Mouse (Mus musculus) hindbrain, postnatal 0 days (tissue): ENCODE results near the gene Myo1e. TPM values are rescaled to one million over a fixed set of nuclear protein-coding genes. Genes with fewer than 3 reads are reported as not detected.

ENCODE experiments used
- ATAC-seq: fragments of 200-750 bp; cut with Nextera tagmentation; 2 replicates; pipeline ENCODE4 v1.8.0; 2017; ENCODE audit warnings: mild to moderate bottlenecking, moderate TSS enrichment, moderate library complexity
- DNase-seq: peaks from one replicate; pipeline ENCODE4 v3.0.0-alpha.2; 2015; ENCODE audit warnings: low spot score
- H3K27ac ChIP-seq: fragments of 300-500 bp; sonication (generic); 2 replicates; pipeline ENCODE4 v1.5.1; 2014; ENCODE audit warnings: mild to moderate bottlenecking
- H3K27me3 ChIP-seq: fragments of 300-500 bp; sonication (generic); 2 replicates; pipeline ENCODE4 v1.6.1; 2014; ENCODE audit warnings: low read length, mixed read lengths; ENCODE audit not compliant: insufficient read depth
- H3K36me3 ChIP-seq: fragments of 300-500 bp; sonication (generic); 2 replicates; pipeline ENCODE4 v1.6.1; 2014; ENCODE audit warnings: low read length, mixed read lengths; ENCODE audit not compliant: insufficient read depth
- H3K4me1 ChIP-seq: fragments of 300-500 bp; sonication (generic); 2 replicates; pipeline ENCODE4 v1.6.1; 2014; ENCODE audit warnings: antibody characterized with exemption, low read length, mixed read lengths; ENCODE audit not compliant: insufficient read depth
- H3K4me2 ChIP-seq: fragments of 300-500 bp; sonication (generic); 2 replicates; pipeline ENCODE4 v1.6.1; 2014; ENCODE audit warnings: low read depth, mild to moderate bottlenecking, low read length, moderate library complexity, mixed read lengths
- H3K4me3 ChIP-seq: fragments of 300-500 bp; sonication (generic); 2 replicates; pipeline ENCODE4 v1.5.1; 2014; ENCODE audit warnings: low read length
- H3K9ac ChIP-seq: fragments of 300-500 bp; sonication (generic); replicated peaks from 2 replicates; pipeline ENCODE4 v1.6.1; 2014; ENCODE audit warnings: mild to moderate bottlenecking, low read length, moderate library complexity, mixed read lengths
- H3K9me3 ChIP-seq: fragments of 300-500 bp; sonication (generic); 2 replicates; pipeline ENCODE4 v1.6.1; 2016; ENCODE audit warnings: low read length, mixed read lengths
- CTCF ChIP-seq: IDR thresholded peaks from 2 replicates; pipeline ENCODE4 v1.5.1; 2016; ENCODE audit warnings: antibody characterized with exemption, control low read depth, low read depth
- WGBS: fragments of 180-500 bp; shearing (Covaris S2); extraction: QIAGEN DNeasy Blood & Tissue Kit; methylation state at CpG from one replicate; pipeline ENCODE4 v1.1.7; 2014; 5-methylcytosine and 5-hydroxymethylcytosine counted together
- polyA plus RNA-seq: library from polyadenylated mRNA; unstranded; fragments of >200 nt; fragmentation: Nextera tagmentation; extraction: Ambion mirVana; gene quantifications from 2 replicates; pipeline ENCODE4 v1.2.1, GENCODE M21; 2015
- total RNA-seq: library from RNA; depleted of rRNA; stranded (reverse); fragments of >200 nt; gene quantifications from 2 replicates; pipeline ENCODE4 v1.2.3, GENCODE M21; 2014

Myo1e gene
- total and polyA plus RNA-seq, 2 experiments from 2014 or later, result 5.4 to 8.9 TPM

- no peak for TF ChIP-seq CTCF
- no peak overlapping the region for H3K4me2 ChIP-seq
Measured at GRCm38 (mm10) chr9:70315130-70315529, 108.0 kb downstream of the Myo1e start.

GRCm38 (mm10) chr9:70318601-70319000 lies 111.5 kb downstream of the Myo1e start:
- Histone ChIP-seq H3K36me3 (no peaks in the 10 kb centered on the region), H3K27me3 (no peaks in the 10 kb centered on the region), H3K9me3 (no peaks in the 10 kb centered on the region), H3K4me3 (no peak overlapping the region), H3K27ac (no peak overlapping the region), H3K4me1 (no peaks in the 10 kb centered on the region; the same call in 1 of the 2 replicates), H3K4me2 (no peak overlapping the region), H3K9ac (no peak overlapping the region)
- WGBS, result 67% methylated on average over 3 of the region's 3 CpGs
- DNase-seq (no peak), ATAC-seq (no peak)
- no peak for TF ChIP-seq CTCF

More at GRCm38 (mm10) chr9:70315130-70315529, 108.0 kb downstream of the Myo1e start:
- Histone ChIP-seq H3K27ac (no peak overlapping the region), H3K36me3 (no peaks in the 10 kb centered on the region), H3K9me3 (no peaks in the 10 kb centered on the region), H3K4me3 (no peak overlapping the region), H3K27me3 (no peaks in the 10 kb centered on the region), H3K9ac (no peak overlapping the region), H3K4me1 (no peaks in the 10 kb centered on the region; the same call in 1 of the 2 replicates)
- no peak for DNase-seq
- WGBS, result 70% methylated on average over 4 of the region's 4 CpGs
- ATAC-seq, result no peak

- TF ChIP-seq CTCF, result peak; percentile 40
- H3K4me2 ChIP-seq, result no peak overlapping the region
- H3K4me1 ChIP-seq, result no peaks in the 10 kb centered on the region
- H3K9ac ChIP-seq, result no peak overlapping the region
- WGBS, result 91% methylated on average over 4 of the region's 4 CpGs
- DNase-seq (no peak), ATAC-seq (no peak)
- no peaks in the 10 kb centered on the region for H3K9me3 ChIP-seq
- no peaks in the 10 kb centered on the region for H3K36me3 ChIP-seq
- no peaks in the 10 kb centered on the region for H3K27me3 ChIP-seq
- H3K4me3 ChIP-seq, result no peak overlapping the region
- no peak overlapping the region for H3K27ac ChIP-seq
Measured at GRCm38 (mm10) chr9:70324336-70324735, 117.2 kb downstream of the Myo1e start.

GRCm38 (mm10) chr9:70325880-70326595 lies 118.9 kb downstream of the Myo1e start:
- H3K4me1 ChIP-seq, result no peaks in the 10 kb centered on the region
- no peak overlapping the region for H3K4me3 ChIP-seq
- no peak overlapping the region for H3K4me2 ChIP-seq
- no peak for TF ChIP-seq CTCF
- no peak overlapping the region for H3K27ac ChIP-seq
- no peak overlapping the region for H3K9ac ChIP-seq
- H3K27me3 ChIP-seq, result no peaks in the 10 kb centered on the region
- 77% methylated on average over 8 of the region's 8 CpGs for WGBS
- no peaks in the 10 kb centered on the region for H3K36me3 ChIP-seq
- no peak for DNase-seq
- H3K9me3 ChIP-seq, result no peaks in the 10 kb centered on the region
- ATAC-seq, result no peak

GRCm38 (mm10) chr9:70328193-70328841 lies 121.2 kb downstream of the Myo1e start:
- H3K4me2 ChIP-seq, result no peak overlapping the region
- no peak for ATAC-seq
- no peaks in the 10 kb centered on the region for H3K27me3 ChIP-seq
- DNase-seq, result no peak
- no peak overlapping the region for H3K4me3 ChIP-seq
- H3K27ac ChIP-seq, result no peak overlapping the region
- H3K36me3 ChIP-seq, result no peaks in the 10 kb centered on the region
- no peak overlapping the region for H3K9ac ChIP-seq
- no peaks in the 10 kb centered on the region for H3K9me3 ChIP-seq
- no peak for TF ChIP-seq CTCF
- no peaks in the 10 kb centered on the region for H3K4me1 ChIP-seq
- 87% methylated on average over 5 of the region's 5 CpGs for WGBS

GRCm38 (mm10) chr9:70331727-70332335 lies 124.7 kb downstream of the Myo1e start:
- no peaks in the 10 kb centered on the region for H3K4me1 ChIP-seq
- H3K4me3 ChIP-seq, result no peak overlapping the region
- ATAC-seq (no peak), DNase-seq (no peak)
- no peak overlapping the region for H3K4me2 ChIP-seq
- H3K27ac ChIP-seq, result no peak overlapping the region
- H3K9ac ChIP-seq, result no peak overlapping the region
- no peaks in the 10 kb centered on the region for H3K9me3 ChIP-seq
- no peaks in the 10 kb centered on the region for H3K36me3 ChIP-seq
- no peak for TF ChIP-seq CTCF
- 89% methylated on average over 11 of the region's 11 CpGs for WGBS
- H3K27me3 ChIP-seq, result no peaks in the 10 kb centered on the region

GRCm38 (mm10) chr9:70338391-70338790 lies 131.2 kb downstream of the Myo1e start:
- ATAC-seq (no peak), DNase-seq (no peak)
- Histone ChIP-seq H3K36me3 (no peaks in the 10 kb centered on the region; the same call in 1 of the 2 replicates), H3K9ac (no peak overlapping the region), H3K27me3 (no peaks in the 10 kb centered on the region), H3K27ac (no peak overlapping the region), H3K9me3 (0 out of 2 replicates have a peak, but pooled peaks cover 2% of the 10 kb centered on the region), H3K4me2 (no peak overlapping the region), H3K4me1 (no peaks in the 10 kb centered on the region), H3K4me3 (no peak overlapping the region)
- 93% methylated on average over 7 of the region's 7 CpGs for WGBS
- no peak for TF ChIP-seq CTCF
